Mouse (Mus musculus) kidney, postnatal 0 days (tissue): Measurements from ENCODE around the gene Fam43b. TPM values are rescaled to one million over a fixed set of nuclear protein-coding genes. Genes with fewer than 3 reads are reported as not detected.

Experiments
- ATAC-seq: fragments of 200-750 bp; cut with Nextera tagmentation; replicated peaks from 2 replicates; pipeline ENCODE4 v1.8.0; 2017; ENCODE audit warnings: low read depth, moderate number of reproducible peaks, moderate TSS enrichment, moderate library complexity; ENCODE audit not compliant: low FRiP score
- DNase-seq: peaks from one replicate; pipeline ENCODE4 v3.0.0-alpha.2; 2016; ENCODE audit warnings: low spot score
- H3K27ac ChIP-seq: fragments of 300-500 bp; sonication (generic); 2 replicates; pipeline ENCODE4 v1.5.1; 2014; ENCODE audit warnings: mild to moderate bottlenecking
- H3K27me3 ChIP-seq: fragments of 300-500 bp; sonication (generic); 2 replicates; pipeline ENCODE4 v1.6.1; 2014; ENCODE audit warnings: low read length, mixed read lengths; ENCODE audit not compliant: insufficient read depth
- H3K36me3 ChIP-seq: fragments of 300-500 bp; sonication (generic); 2 replicates; pipeline ENCODE4 v1.6.1; 2014; ENCODE audit warnings: low read length, mixed read lengths; ENCODE audit not compliant: insufficient read depth
- H3K4me1 ChIP-seq: fragments of 300-500 bp; sonication (generic); replicated peaks from 2 replicates; pipeline ENCODE4 v1.6.1; 2014; ENCODE audit warnings: antibody characterized with exemption, low read length, mixed read lengths; ENCODE audit not compliant: insufficient read depth
- H3K4me2 ChIP-seq: fragments of 300-500 bp; sonication (generic); 2 replicates; pipeline ENCODE4 v1.6.1; 2014; ENCODE audit warnings: mild to moderate bottlenecking, low read length, moderate library complexity, mixed read lengths
- H3K4me3 ChIP-seq: fragments of 300-500 bp; sonication (generic); replicated peaks from 2 replicates; pipeline ENCODE4 v1.5.1; 2014; ENCODE audit warnings: low read depth, low read length
- H3K9ac ChIP-seq: fragments of 300-500 bp; sonication (generic); 2 replicates; pipeline ENCODE4 v1.6.1; 2014; ENCODE audit warnings: low read depth, low read length
- H3K9me3 ChIP-seq: fragments of 300-500 bp; sonication (generic); replicated peaks from 2 replicates; pipeline ENCODE4 v1.6.1; 2016; ENCODE audit warnings: low read length, inconsistent platforms, mixed read lengths
- CTCF ChIP-seq: IDR thresholded peaks from 2 replicates; pipeline ENCODE4 v1.5.1; 2016; ENCODE audit warnings: antibody characterized with exemption, low read depth, mild to moderate bottlenecking, moderate library complexity
- WGBS: fragments of 180-500 bp; shearing (Covaris S2); extraction: QIAGEN DNeasy Blood & Tissue Kit; methylation state at CpG from one replicate; pipeline ENCODE4 v1.1.7; 2014; 5-methylcytosine and 5-hydroxymethylcytosine counted together
- polyA plus RNA-seq: library from polyadenylated mRNA; unstranded; fragments of >200 nt; fragmentation: Nextera tagmentation; extraction: Ambion mirVana; gene quantifications from 2 replicates; pipeline ENCODE4 v1.2.1, GENCODE M21; 2015

Gene Fam43b
- polyA plus RNA-seq, result 0.12 and 0.15 TPM in 2 replicates

DNA sequence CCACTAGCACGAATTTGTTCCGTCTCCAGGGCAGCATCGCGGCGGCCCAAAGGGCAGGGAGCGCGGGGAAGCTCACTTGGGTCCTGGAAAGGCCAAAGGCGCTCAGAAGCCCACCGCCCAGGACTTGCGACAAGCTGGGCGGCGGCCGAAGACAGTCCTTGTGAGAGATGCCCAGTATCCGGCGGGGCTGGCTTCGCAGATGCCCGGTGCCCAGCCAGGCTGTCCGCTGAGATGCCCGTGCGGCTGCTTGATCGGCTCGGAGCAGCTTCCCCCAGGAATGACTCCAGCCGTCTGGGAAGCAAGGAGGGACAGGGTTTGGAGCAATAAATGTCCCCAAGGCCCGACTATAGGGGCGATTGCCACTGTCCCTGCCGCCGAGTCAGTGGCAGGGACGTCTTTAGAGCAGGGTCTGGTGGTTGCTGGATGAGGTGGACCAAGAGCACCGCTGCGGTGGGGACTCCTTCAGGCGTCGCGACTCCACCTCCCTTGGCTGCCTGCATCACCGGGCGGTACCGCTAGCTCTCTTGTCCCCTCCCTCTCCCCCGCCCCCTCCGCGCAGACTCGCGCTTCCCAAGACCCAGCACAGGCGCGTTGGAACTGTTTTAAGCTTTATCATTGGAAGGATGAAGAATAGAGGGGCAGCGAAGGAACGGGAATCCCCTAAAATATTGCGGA, at the start of gene Fam43b:
Gene Fam43b, minus strand, starts transcription at position 558 of the 675 bp plus-strand sequence.
- Histone ChIP-seq H3K9ac (no peak within 1 kb of the TSS), H3K9me3 (no peaks in the 10 kb centered on the region), H3K4me1 (peaks cover 21% of the 10 kb centered on the region), H3K4me3 (peak within 1 kb of the TSS; percentile 33), H3K27me3 (peaks cover 53% of the 10 kb centered on the region), H3K27ac (no peak within 1 kb of the TSS), H3K36me3 (no peaks in the 10 kb centered on the region), H3K4me2 (peak within 1 kb of the TSS; percentile 52)
- WGBS, result under 1% methylated on average over 46 of the region's 46 CpGs
- TF ChIP-seq CTCF, result no peak
- ATAC-seq (no peak), DNase-seq (peak; percentile 52)

DNA sequence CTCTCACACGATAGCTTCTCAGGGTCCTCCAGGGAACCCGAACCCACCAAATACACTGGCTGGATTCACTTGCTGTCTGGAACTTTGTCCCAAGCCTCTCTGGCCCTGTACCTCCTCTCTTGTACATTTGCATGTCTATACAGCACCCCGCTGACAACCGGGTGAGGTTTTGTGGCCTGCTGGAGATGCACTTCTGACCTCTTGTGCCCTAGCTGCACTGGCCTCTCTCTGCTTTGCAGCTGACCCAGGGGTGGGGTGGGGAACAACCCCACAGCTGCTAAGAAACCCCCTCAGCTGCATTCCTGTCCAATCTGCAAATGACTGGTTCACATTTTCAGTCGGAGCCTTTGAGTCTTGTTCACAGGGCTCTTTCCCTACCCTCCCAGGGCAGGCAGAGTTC, 48.6 kb upstream of the Fam43b start:
- Histone ChIP-seq H3K36me3 (peaks cover 15% of the 10 kb centered on the region), H3K4me1 (no peaks in the 10 kb centered on the region), H3K4me3 (no peak overlapping the region), H3K27ac (no peak overlapping the region), H3K9me3 (no peaks in the 10 kb centered on the region), H3K27me3 (no peaks in the 10 kb centered on the region), H3K4me2 (no peak overlapping the region), H3K9ac (no peak overlapping the region)
- DNase-seq, result no peak
- TF ChIP-seq CTCF, result no peak
- no peak for ATAC-seq
- 10% methylated on average over 5 of the region's 5 CpGs for WGBS

DNA sequence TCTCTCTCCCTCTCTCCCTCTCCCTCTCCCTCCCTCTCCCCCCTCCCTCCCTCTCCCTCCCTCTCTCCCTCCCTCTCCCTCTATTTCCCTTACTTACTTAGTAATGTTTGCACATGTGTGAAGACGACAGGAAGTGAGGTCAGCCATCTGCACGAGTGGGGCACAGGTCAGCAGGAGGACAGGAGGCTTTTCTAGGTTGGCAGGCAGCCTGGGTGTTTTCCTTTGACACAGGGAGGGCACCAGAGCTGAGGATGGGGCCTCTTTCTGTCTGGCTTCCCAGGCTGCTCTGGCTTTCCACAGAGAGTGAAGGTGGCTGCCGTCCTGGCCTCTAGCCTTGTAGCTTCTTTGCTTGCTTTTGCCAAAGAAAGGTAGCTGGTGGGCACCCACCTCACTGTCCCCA, 43.7 kb upstream of the Fam43b start:
- H3K27ac ChIP-seq, result no peak overlapping the region
- TF ChIP-seq CTCF, result no peak
- ATAC-seq, result no peak
- H3K9ac ChIP-seq, result no peak overlapping the region
- H3K4me3 ChIP-seq, result no peak overlapping the region
- peaks cover 43% of the 10 kb centered on the region for H3K36me3 ChIP-seq
- H3K4me2 ChIP-seq, result no peak overlapping the region
- DNase-seq, result no peak
- no peaks in the 10 kb centered on the region for H3K9me3 ChIP-seq
- no peaks in the 10 kb centered on the region for H3K27me3 ChIP-seq
- H3K4me1 ChIP-seq, result peaks cover 6% of the 10 kb centered on the region; the same call in 1 of the 2 replicates
- 35% methylated on average over 3 of the region's 3 CpGs for WGBS

DNA sequence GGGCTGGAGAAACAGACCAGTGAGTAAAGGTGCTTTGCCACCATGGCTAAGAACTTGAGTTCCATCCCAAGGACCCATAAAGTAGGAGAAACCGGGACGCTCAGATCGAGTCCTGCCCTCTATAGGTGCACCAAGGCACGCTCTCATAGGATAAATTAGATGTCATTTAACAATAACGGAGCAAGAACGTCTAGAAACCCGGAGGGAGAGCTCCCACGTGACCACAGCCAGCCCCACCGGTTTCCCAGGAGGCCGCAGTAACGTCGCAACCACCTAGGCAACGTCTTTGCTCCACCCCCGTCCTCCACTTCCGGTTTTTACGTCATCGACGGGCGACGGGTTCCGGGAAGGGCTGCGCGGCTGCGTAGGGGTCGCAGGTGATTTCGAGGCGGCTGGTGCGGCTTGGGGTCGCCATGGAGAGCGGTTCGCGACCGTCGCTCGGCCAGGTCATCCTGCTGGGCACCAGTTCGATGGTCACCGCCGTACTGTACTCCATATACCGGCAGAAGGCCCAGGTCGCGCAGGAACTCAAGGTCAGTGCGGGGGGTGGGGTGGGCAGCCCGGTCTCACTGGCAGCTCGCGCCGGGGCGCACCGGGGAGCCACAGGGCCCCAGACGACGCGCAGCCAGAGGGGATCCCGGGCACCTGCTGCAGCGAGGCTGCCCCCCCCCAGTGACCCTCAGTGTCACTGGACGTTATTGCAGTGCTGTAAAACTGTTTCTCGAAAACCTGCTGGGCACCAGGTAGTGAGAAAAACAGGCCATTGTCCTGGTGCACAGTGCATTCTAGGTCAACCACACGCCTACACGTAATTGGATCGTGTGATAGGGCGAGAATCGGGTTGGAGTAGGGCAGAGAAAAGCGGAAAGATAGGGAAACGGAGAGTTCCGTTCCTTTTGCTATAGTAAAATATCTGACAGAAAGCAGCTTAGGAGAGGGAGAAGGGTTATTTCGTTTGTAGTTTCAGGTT, 38.3 kb upstream of the Fam43b start, which contains the start of gene Mul1:
Gene Mul1, plus strand, starts transcription at position 325 of the 970 bp plus-strand sequence.
- peaks cover 26% of the 10 kb centered on the region; the same call in 1 of the 2 replicates for H3K36me3 ChIP-seq
- WGBS, result under 1% methylated on average over 64 of the region's 64 CpGs
- no peaks in the 10 kb centered on the region; the same call in 1 of the 2 replicates for H3K27me3 ChIP-seq
- peak; percentile 39 for TF ChIP-seq CTCF
- H3K27ac ChIP-seq, result peak within 1 kb of the TSS; percentile 77
- H3K9ac ChIP-seq, result peak within 1 kb of the TSS; percentile 85
- DNase-seq, result peak; percentile 97
- ATAC-seq, result peak; percentile 89
- H3K4me1 ChIP-seq, result peaks cover 6% of the 10 kb centered on the region; the same call in 1 of the 2 replicates
- H3K4me3 ChIP-seq, result peak within 1 kb of the TSS; percentile 93
- H3K4me2 ChIP-seq, result peak within 1 kb of the TSS; percentile 87
- no peaks in the 10 kb centered on the region for H3K9me3 ChIP-seq

DNA sequence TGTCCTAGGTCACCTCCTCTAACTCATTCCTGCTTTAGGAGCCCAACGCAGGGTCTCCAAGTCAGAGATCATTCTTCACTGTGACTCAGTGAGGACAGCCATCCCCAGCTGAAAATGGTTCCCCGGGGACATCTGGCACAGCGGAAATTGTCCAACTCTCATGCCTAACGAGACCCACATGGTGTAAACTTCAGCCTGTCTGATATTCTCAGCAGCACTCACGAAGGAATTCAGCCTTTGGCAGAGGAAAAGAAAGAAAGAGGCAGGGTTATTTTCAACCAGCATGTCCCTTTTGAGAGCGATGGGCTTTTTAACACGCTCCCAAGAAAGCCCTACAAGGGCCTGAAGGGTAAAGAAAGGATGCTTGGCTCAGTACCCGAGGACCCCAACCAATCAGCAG, 35.0 kb upstream of the Fam43b start:
- H3K36me3 ChIP-seq, result no peaks in the 10 kb centered on the region
- H3K4me2 ChIP-seq, result no peak overlapping the region
- H3K9me3 ChIP-seq, result no peaks in the 10 kb centered on the region
- H3K9ac ChIP-seq, result no peak overlapping the region
- H3K4me3 ChIP-seq, result no peak overlapping the region
- no peak for TF ChIP-seq CTCF
- H3K4me1 ChIP-seq, result peaks cover 6% of the 10 kb centered on the region; the same call in 1 of the 2 replicates
- no peaks in the 10 kb centered on the region; the same call in 1 of the 2 replicates for H3K27me3 ChIP-seq
- no peak for ATAC-seq
- H3K27ac ChIP-seq, result no peak overlapping the region
- no peak for DNase-seq
- WGBS, result 50% methylated on average over 8 of the region's 8 CpGs

DNA sequence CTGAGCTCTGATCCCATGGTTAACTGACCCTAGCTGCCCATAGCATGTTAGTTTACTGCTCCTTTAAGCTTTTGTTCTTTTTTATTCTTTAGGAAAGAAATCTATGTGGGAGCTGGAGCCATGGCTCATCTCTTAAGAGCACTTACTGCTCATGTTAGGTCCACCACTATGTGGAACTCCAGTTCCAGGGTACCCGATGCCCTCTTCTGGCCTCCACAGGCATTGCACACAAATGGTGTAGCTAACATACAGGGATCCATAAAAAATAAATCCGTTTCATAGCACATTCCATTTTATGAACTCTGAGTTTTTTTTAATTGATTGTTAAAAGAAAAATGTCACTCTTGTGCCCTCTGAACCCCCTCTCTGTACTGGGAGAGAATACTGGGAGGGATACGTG, 33.5 kb upstream of the Fam43b start:
- H3K27me3 ChIP-seq, result no peaks in the 10 kb centered on the region; the same call in 1 of the 2 replicates
- peak; percentile 56 for DNase-seq
- no peaks in the 10 kb centered on the region for H3K4me1 ChIP-seq
- no peak overlapping the region for H3K9ac ChIP-seq
- H3K9me3 ChIP-seq, result no peaks in the 10 kb centered on the region
- no peak overlapping the region for H3K4me3 ChIP-seq
- H3K27ac ChIP-seq, result no peak overlapping the region
- no peak for ATAC-seq
- TF ChIP-seq CTCF, result peak; percentile 78
- WGBS, result 47% methylated on average over 3 of the region's 3 CpGs
- H3K36me3 ChIP-seq, result no peaks in the 10 kb centered on the region
- H3K4me2 ChIP-seq, result no peak overlapping the region
